Mouse (Mus musculus): Measurements from ENCODE around the gene Fam98c.
A peak's percentile ranks its signal among the peaks of the same experiment; 100 is the strongest.
"Not testable (repeated sequence)": the region's sequence is repeated elsewhere in the genome, so short reads cannot be mapped to it uniquely, and the experiment has no call there.

Fam98c gene

GRCm38 (mm10) chr7:29158264-29158663, 2.2 kb upstream of the Fam98c start:
- DNase-seq (ENCODE audit: extremely low read depth, low read depth) = no peak

- DNase-seq (ENCODE audit: extremely low read depth, low read depth) = peak; percentile 44
Observed at GRCm38 (mm10) chr7:29155196-29155837, 717 bp downstream of the Fam98c start.

- DNase-seq (ENCODE audit: extremely low read depth, low read depth) = peak; percentile 11
Observed at GRCm38 (mm10) chr7:29154018-29154720, 1.9 kb downstream of the Fam98c start.

GRCm38 (mm10) chr7:29151486-29151885, 4.5 kb downstream of the Fam98c start:
- no peak for DNase-seq (ENCODE audit: extremely low read depth, low read depth)

- DNase-seq (ENCODE audit: extremely low read depth, low read depth) = no peak
Observed at GRCm38 (mm10) chr7:29148771-29149170, 7.3 kb downstream of the Fam98c start.

GRCm38 (mm10) chr7:29146625-29147367, 9.2 kb downstream of the Fam98c start:
- DNase-seq (ENCODE audit: extremely low read depth, low read depth) = no peak

GRCm38 (mm10) chr7:29144006-29144405, 12.0 kb downstream of the Fam98c start:
- peak; percentile 70 for DNase-seq (ENCODE audit: extremely low read depth, low read depth)

GRCm38 (mm10) chr7:29141416-29141815, 14.6 kb downstream of the Fam98c start:
- no peak for DNase-seq (ENCODE audit: extremely low read depth, low read depth)

GRCm38 (mm10) chr7:29139237-29139636, 16.8 kb downstream of the Fam98c start:
- not testable (repeated sequence) for DNase-seq (ENCODE audit: extremely low read depth, low read depth)

- DNase-seq (ENCODE audit: extremely low read depth, low read depth) = no peak
Observed at GRCm38 (mm10) chr7:29137429-29137828, 18.6 kb downstream of the Fam98c start.

- peak; percentile 78 for DNase-seq (ENCODE audit: extremely low read depth, low read depth)
Observed at GRCm38 (mm10) chr7:29134693-29135386, 21.2 kb downstream of the Fam98c start, which contains the start of gene Rasgrp4. Gene Rasgrp4, plus strand, starts transcription at chr7:29134851.

- DNase-seq (ENCODE audit: extremely low read depth, low read depth) = peak; percentile 49
Observed at GRCm38 (mm10) chr7:29134230-29134629, 21.8 kb downstream of the Fam98c start.

- DNase-seq (ENCODE audit: extremely low read depth, low read depth) = peak; percentile 42
Observed at GRCm38 (mm10) chr7:29128725-29129124, 27.3 kb downstream of the Fam98c start.

- peak; percentile 72 for DNase-seq (ENCODE audit: extremely low read depth, low read depth)
Observed at GRCm38 (mm10) chr7:29126173-29126915, 29.7 kb downstream of the Fam98c start.

- DNase-seq (ENCODE audit: extremely low read depth, low read depth) = peak; percentile 75
Observed at GRCm38 (mm10) chr7:29124970-29125369, 31.1 kb downstream of the Fam98c start, which contains the start of gene Ryr1. Gene Ryr1, minus strand, starts transcription at chr7:29125179.

- no peak for DNase-seq (ENCODE audit: extremely low read depth, low read depth)
Observed at GRCm38 (mm10) chr7:29123531-29124358, 32.3 kb downstream of the Fam98c start.

- no peak for DNase-seq (ENCODE audit: extremely low read depth, low read depth)
Observed at GRCm38 (mm10) chr7:29122821-29123220, 33.2 kb downstream of the Fam98c start.

- DNase-seq (ENCODE audit: extremely low read depth, low read depth) = no peak
Observed at GRCm38 (mm10) chr7:29119526-29119925, 36.5 kb downstream of the Fam98c start.

GRCm38 (mm10) chr7:29118142-29118851, 37.7 kb downstream of the Fam98c start:
- DNase-seq (ENCODE audit: extremely low read depth, low read depth) = no peak

Measured in MEL-GATA-1-ER (cell line).